Mouse (Mus musculus): ENCODE measurements at regions not wholly inside any gene's neighbourhood (a gene's known extent, or its start where the extent isn't known, plus 50 kb on each side); places are given as distances from the start of the nearest gene placed in this dataset.

GRCm38 (mm10) chr4:98190318-98190717 is 192.8 kb downstream of the Tm2d1 start:
- TF ChIP-seq CTCF (IDR thresholded peaks at IDR 0.05 in 2 of 3, conservative IDR thresholded peaks at IDR 0.05 in 1 of 3; ENCODE audit: control insufficient read depth in 1 of 3, insufficient read depth in 1 of 3, low read depth in 2 of 3, low read length in 3 of 3, poor library complexity in 1 of 3, severe bottlenecking in 1 of 3) (no peak), MAX (IDR thresholded peaks at IDR 0.05; ENCODE audit: low read length) (peak; percentile 16; the same call in 1 of the 2 replicates), MXI1 (IDR thresholded peaks at IDR 0.05; ENCODE audit: low read depth, low read length) (peak; percentile 49; the same call in 1 of the 2 replicates), TAL1 (IDR thresholded peaks at IDR 0.05; ENCODE audit: low read length) (no peak), USF1 (IDR thresholded peaks at IDR 0.05; ENCODE audit: low read depth, low read length) (no peak), HCFC1 (IDR thresholded peaks at IDR 0.05; ENCODE audit: low read depth, low read length) (no peak), SIN3A (IDR thresholded peaks at IDR 0.05; ENCODE audit: low read length) (no peak; the same call in 1 of the 2 replicates), POLR2A (IDR thresholded peaks at IDR 0.05; ENCODE audit: control insufficient read depth in 1 of 2, insufficient read depth in 1 of 2, low read depth in 1 of 2, low read length in 2 of 2, poor library complexity in 1 of 2) (no peak)

Measured in MEL (cell line).